Mouse (Mus musculus): ENCODE results near the gene Slc1a2. TPM values are rescaled to one million over a fixed set of nuclear protein-coding genes. Genes with fewer than 3 reads are reported as not detected.

Gene Slc1a2
- total and polyA plus RNA-seq, 2 experiments: 89.4 to 167 TPM

DNA sequence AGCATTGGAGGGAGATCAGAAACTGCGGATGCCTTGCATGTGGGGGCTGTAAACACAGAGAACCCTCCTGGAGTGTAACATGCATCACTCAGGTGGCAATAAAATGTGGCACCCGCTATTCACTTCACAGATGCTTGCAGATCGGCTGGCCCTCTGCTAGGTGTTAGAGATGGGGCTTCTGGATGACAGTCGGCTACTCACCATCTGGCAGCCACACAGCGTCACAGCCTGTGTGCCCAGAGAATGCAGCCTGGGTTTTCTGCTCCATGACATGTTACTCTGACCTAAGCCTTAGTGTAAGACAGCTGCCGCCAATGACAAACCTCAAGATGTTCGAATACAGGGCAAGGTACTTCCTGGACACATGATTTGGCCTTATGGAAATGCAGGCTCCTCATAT, 22.9 kb downstream of the Slc1a2 start:
- no peak overlapping the region for H3K4me3 ChIP-seq (ENCODE audit: insufficient read depth, low read depth, low read length)
- no peak overlapping the region for H3K27ac ChIP-seq (replicated peaks; ENCODE audit: insufficient read depth, low read depth, low read length)
- no peak overlapping the region for H3K9ac ChIP-seq (ENCODE audit: low read depth, low read length)
- WGBS: 78% methylated on average over 7 of the region's 7 CpGs
- H3K4me1 ChIP-seq (ENCODE audit: control insufficient read depth, insufficient read depth, low read length): no peaks in the 10 kb centered on the region
- no peak for TF ChIP-seq POLR2A (IDR thresholded peaks at IDR 0.05; ENCODE audit: extremely low read depth, insufficient read depth, low read length)
- no peak for TF ChIP-seq CTCF (IDR thresholded peaks at IDR 0.05; ENCODE audit: low read depth, low read length)
- H3K36me3 ChIP-seq (ENCODE audit: control insufficient read depth, insufficient read depth, low read length): no peaks in the 10 kb centered on the region
- H3K27me3 ChIP-seq (ENCODE audit: control insufficient read depth, insufficient read depth, low read length): no peaks in the 10 kb centered on the region
- DNase-seq (ENCODE audit: extremely low read depth, low read depth, low spot score): no peak
- no peaks in the 10 kb centered on the region for H3K79me2 ChIP-seq (ENCODE audit: control insufficient read depth, insufficient read depth, low read length)

DNA sequence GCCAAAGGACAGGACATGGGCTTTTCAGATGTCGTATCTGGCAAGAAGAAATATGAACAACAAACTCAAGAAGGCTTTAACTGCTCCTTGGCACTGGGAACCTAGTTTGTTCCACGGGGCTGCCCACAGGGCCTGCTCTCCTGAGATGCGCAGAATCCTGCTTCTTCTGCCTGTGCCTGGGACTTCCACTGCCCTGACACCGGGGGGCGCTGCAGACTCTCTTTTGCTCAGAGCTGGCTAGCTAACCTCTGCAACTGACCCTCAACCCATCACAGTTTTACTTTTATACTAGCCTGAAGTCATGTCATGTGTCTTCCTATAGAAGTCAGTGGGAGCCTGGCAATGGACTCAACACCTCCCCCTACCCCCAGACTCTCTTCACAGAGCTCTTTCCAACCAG, 23.7 kb downstream of the Slc1a2 start:
- DNase-seq (ENCODE audit: extremely low read depth, low read depth, low spot score): no peak
- no peaks in the 10 kb centered on the region for H3K27me3 ChIP-seq (ENCODE audit: control insufficient read depth, insufficient read depth, low read length)
- 38% methylated on average over 5 of the region's 5 CpGs for WGBS
- no peaks in the 10 kb centered on the region for H3K36me3 ChIP-seq (ENCODE audit: control insufficient read depth, insufficient read depth, low read length)
- TF ChIP-seq CTCF (IDR thresholded peaks at IDR 0.05; ENCODE audit: low read depth, low read length) (peak; percentile 82), POLR2A (IDR thresholded peaks at IDR 0.05; ENCODE audit: extremely low read depth, insufficient read depth, low read length) (no peak)
- no peak overlapping the region for H3K27ac ChIP-seq (replicated peaks; ENCODE audit: insufficient read depth, low read depth, low read length)
- H3K79me2 ChIP-seq (ENCODE audit: control insufficient read depth, insufficient read depth, low read length): no peaks in the 10 kb centered on the region
- H3K4me1 ChIP-seq (ENCODE audit: control insufficient read depth, insufficient read depth, low read length): no peaks in the 10 kb centered on the region
- no peak overlapping the region for H3K4me3 ChIP-seq (ENCODE audit: insufficient read depth, low read depth, low read length)
- H3K9ac ChIP-seq (ENCODE audit: low read depth, low read length): no peak overlapping the region

DNA sequence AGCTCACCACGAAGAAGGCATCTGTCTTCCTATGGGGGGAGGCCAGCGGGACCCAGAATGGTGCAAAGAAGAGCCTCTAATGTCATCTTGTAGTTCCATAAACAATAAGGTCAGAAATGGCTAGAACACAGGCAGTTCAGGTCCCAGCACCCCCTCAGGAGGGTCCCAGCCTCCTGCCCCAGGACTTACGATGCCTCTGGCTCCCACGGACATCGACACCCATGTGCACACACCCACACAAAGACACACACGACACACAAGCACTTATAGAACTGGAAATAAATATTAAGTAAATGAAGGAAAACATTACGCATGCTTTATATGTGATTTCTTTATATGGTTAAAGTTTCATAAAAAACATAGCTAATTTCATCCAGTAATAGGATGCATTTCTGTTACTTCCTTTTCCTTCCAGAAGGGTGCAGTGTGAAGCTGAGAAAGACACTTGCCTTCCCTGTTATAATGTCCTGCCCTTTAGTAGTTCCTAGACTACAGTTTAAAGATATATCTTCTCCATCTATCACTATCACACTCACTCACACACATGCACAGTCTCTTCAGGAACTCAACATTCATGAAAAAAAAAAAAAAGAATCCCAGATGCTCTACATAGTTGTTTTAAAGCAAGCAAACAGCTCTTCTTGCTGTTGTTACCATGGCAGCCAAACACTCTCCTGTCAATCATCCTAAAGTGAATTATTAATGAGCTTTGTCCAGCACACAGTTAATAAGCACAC, 27.1 kb downstream of the Slc1a2 start:
- Histone ChIP-seq H3K36me3 (ENCODE audit: control insufficient read depth, insufficient read depth, low read length) (no peaks in the 10 kb centered on the region), H3K4me3 (ENCODE audit: insufficient read depth, low read depth, low read length) (no peak overlapping the region), H3K27me3 (ENCODE audit: control insufficient read depth, insufficient read depth, low read length) (no peaks in the 10 kb centered on the region), H3K79me2 (ENCODE audit: control insufficient read depth, insufficient read depth, low read length) (no peaks in the 10 kb centered on the region), H3K27ac (replicated peaks; ENCODE audit: insufficient read depth, low read depth, low read length) (no peak overlapping the region), H3K9ac (ENCODE audit: low read depth, low read length) (no peak overlapping the region), H3K4me1 (ENCODE audit: control insufficient read depth, insufficient read depth, low read length) (no peaks in the 10 kb centered on the region)
- WGBS: 88% methylated on average over 7 of the region's 7 CpGs
- DNase-seq (ENCODE audit: extremely low read depth, low read depth, low spot score): peak; percentile 53
- TF ChIP-seq POLR2A (IDR thresholded peaks at IDR 0.05; ENCODE audit: extremely low read depth, insufficient read depth, low read length) (no peak), CTCF (IDR thresholded peaks at IDR 0.05; ENCODE audit: low read depth, low read length) (no peak)

DNA sequence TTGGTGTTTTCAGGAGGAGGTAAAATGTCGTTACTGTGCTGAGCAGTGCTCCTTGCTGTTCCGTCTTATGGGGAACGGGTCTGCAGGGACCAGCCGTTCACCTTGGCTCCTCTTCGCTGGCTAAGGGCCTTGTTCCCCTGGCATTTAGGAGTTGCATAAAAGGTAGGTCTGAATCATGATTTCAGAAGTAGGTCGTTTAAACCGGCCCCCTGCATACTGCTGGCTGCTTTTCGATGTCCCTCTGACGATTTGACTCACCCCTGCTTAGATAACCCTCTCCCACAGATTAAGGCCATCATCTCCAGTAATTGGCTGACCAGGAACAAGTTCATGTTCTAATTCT, 27.6 kb downstream of the Slc1a2 start:
- H3K27ac ChIP-seq (replicated peaks; ENCODE audit: insufficient read depth, low read depth, low read length): 0 out of 2 replicates have a peak overlapping the region, but pooled peaks have one; percentile 46
- WGBS: 59% methylated on average over 9 of the region's 9 CpGs
- no peak overlapping the region for H3K4me3 ChIP-seq (ENCODE audit: insufficient read depth, low read depth, low read length)
- no peaks in the 10 kb centered on the region for H3K4me1 ChIP-seq (ENCODE audit: control insufficient read depth, insufficient read depth, low read length)
- no peak for TF ChIP-seq POLR2A (IDR thresholded peaks at IDR 0.05; ENCODE audit: extremely low read depth, insufficient read depth, low read length)
- TF ChIP-seq CTCF (IDR thresholded peaks at IDR 0.05; ENCODE audit: low read depth, low read length): no peak
- no peaks in the 10 kb centered on the region for H3K79me2 ChIP-seq (ENCODE audit: control insufficient read depth, insufficient read depth, low read length)
- no peak for DNase-seq (ENCODE audit: extremely low read depth, low read depth, low spot score)
- no peaks in the 10 kb centered on the region for H3K27me3 ChIP-seq (ENCODE audit: control insufficient read depth, insufficient read depth, low read length)
- no peaks in the 10 kb centered on the region for H3K36me3 ChIP-seq (ENCODE audit: control insufficient read depth, insufficient read depth, low read length)
- no peak overlapping the region for H3K9ac ChIP-seq (ENCODE audit: low read depth, low read length)

DNA sequence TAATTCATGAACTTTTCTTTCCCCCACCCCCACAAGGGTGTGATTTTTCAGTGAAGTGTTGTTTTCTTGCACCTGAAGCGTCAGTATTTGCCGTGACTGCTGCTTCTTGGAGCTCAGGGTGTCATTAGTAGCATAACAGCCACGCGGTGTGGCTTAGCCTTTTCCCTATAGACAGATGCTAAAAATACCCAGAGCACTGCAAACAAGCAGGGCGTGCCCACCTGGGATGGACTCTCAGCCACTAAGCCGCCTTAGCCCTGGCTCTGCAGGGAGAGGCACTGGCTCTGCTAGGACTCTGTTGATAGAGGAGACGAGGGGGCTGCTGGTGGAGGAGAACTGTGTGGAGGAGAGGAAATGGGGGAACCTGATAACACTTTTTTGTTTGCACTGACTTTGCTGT, 35.1 kb downstream of the Slc1a2 start:
- TF ChIP-seq CTCF (IDR thresholded peaks at IDR 0.05; ENCODE audit: low read depth, low read length) (no peak), POLR2A (IDR thresholded peaks at IDR 0.05; ENCODE audit: extremely low read depth, insufficient read depth, low read length) (no peak)
- no peaks in the 10 kb centered on the region for H3K79me2 ChIP-seq (ENCODE audit: control insufficient read depth, insufficient read depth, low read length)
- H3K9ac ChIP-seq (ENCODE audit: low read depth, low read length): no peak overlapping the region
- DNase-seq (ENCODE audit: extremely low read depth, low read depth, low spot score): no peak
- 0 out of 2 replicates have a peak, but pooled peaks cover 3% of the 10 kb centered on the region for H3K27me3 ChIP-seq (ENCODE audit: control insufficient read depth, insufficient read depth, low read length)
- H3K4me3 ChIP-seq (ENCODE audit: insufficient read depth, low read depth, low read length): no peak overlapping the region
- no peak overlapping the region for H3K27ac ChIP-seq (replicated peaks; ENCODE audit: insufficient read depth, low read depth, low read length)
- H3K4me1 ChIP-seq (ENCODE audit: control insufficient read depth, insufficient read depth, low read length): no peaks in the 10 kb centered on the region
- WGBS: 40% methylated on average over 7 of the region's 7 CpGs
- no peaks in the 10 kb centered on the region for H3K36me3 ChIP-seq (ENCODE audit: control insufficient read depth, insufficient read depth, low read length)

DNA sequence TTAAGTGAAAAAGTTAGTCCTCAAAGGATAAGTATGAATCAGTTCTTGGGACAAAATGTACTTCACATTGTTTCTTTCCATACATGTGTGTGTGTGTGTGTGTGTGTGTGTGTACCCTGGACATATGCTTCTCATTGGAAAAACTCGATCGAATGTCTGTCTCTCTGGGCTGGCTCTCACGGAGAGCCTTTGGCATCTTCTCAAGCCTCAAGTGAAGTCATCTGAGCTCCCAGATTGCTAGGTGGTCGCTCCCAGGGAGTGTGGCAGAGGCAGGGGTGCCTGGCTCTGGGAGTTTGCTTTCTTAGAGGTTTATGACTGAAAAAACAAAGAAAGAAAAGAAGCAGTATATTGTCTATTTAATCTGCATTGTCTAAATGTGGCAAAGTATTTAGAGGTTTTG, 36.3 kb downstream of the Slc1a2 start:
- H3K9ac ChIP-seq (ENCODE audit: low read depth, low read length): no peak overlapping the region
- no peak overlapping the region for H3K27ac ChIP-seq (replicated peaks; ENCODE audit: insufficient read depth, low read depth, low read length)
- whole genome bisulfite sequencing: 81% methylated on average over 4 of the region's 4 CpGs
- TF ChIP-seq POLR2A (IDR thresholded peaks at IDR 0.05; ENCODE audit: extremely low read depth, insufficient read depth, low read length) (no peak), CTCF (IDR thresholded peaks at IDR 0.05; ENCODE audit: low read depth, low read length) (no peak)
- DNase-seq (ENCODE audit: extremely low read depth, low read depth, low spot score): no peak
- no peaks in the 10 kb centered on the region for H3K4me1 ChIP-seq (ENCODE audit: control insufficient read depth, insufficient read depth, low read length)
- H3K4me3 ChIP-seq (ENCODE audit: insufficient read depth, low read depth, low read length): no peak overlapping the region
- H3K27me3 ChIP-seq (ENCODE audit: control insufficient read depth, insufficient read depth, low read length): 0 out of 2 replicates have a peak, but pooled peaks cover 3% of the 10 kb centered on the region
- no peaks in the 10 kb centered on the region for H3K79me2 ChIP-seq (ENCODE audit: control insufficient read depth, insufficient read depth, low read length)
- H3K36me3 ChIP-seq (ENCODE audit: control insufficient read depth, insufficient read depth, low read length): no peaks in the 10 kb centered on the region

Data from liver, adult 2 months (tissue).